Mouse (Mus musculus) cortical plate, adult 2 months (tissue): ENCODE data around the gene Polr2i. TPM values are rescaled to one million over a fixed set of nuclear protein-coding genes. Genes with fewer than 3 reads are reported as not detected.

ENCODE experiments used
- H3K27ac ChIP-seq: fragments of 200-500 bp; 2 replicates; pipeline ENCODE4 v1.5.1; 2012; ENCODE audit warnings: low read length, control low read depth, inconsistent platforms; ENCODE audit not compliant: insufficient read depth
- H3K4me1 ChIP-seq: fragments of 200-500 bp; 2 replicates; pipeline ENCODE4 v1.6.1; 2011; ENCODE audit warnings: low read length; ENCODE audit not compliant: control insufficient read depth, insufficient read depth
- H3K4me3 ChIP-seq: fragments of 200-500 bp; 2 replicates; pipeline ENCODE4 v1.5.1; 2011; ENCODE audit warnings: mild to moderate bottlenecking, low read length, control low read depth; ENCODE audit not compliant: insufficient read depth
- CTCF ChIP-seq: fragments of 200-500 bp; IDR thresholded peaks from 2 replicates; pipeline ENCODE4 v1.5.1; 2011; ENCODE audit warnings: mild to moderate bottlenecking, control low read depth, low read length; ENCODE audit not compliant: insufficient read depth; ENCODE audit errors: extremely low read depth
- POLR2A ChIP-seq: fragments of 200-500 bp; IDR thresholded peaks from 2 replicates; pipeline ENCODE4 v1.6.1; 2011; ENCODE audit warnings: mild to moderate bottlenecking, low read length, control low read depth; ENCODE audit not compliant: insufficient read depth; ENCODE audit errors: extremely low read depth
- polyA plus RNA-seq: library from polyadenylated mRNA; depleted of rRNA; stranded (reverse); fragments of >200 nt; gene quantifications from 2 replicates; pipeline ENCODE4 v1.2.3, GENCODE M21; 2012

Gene Polr2i
- polyA plus RNA-seq, 1 experiment = 157 TPM

DNA sequence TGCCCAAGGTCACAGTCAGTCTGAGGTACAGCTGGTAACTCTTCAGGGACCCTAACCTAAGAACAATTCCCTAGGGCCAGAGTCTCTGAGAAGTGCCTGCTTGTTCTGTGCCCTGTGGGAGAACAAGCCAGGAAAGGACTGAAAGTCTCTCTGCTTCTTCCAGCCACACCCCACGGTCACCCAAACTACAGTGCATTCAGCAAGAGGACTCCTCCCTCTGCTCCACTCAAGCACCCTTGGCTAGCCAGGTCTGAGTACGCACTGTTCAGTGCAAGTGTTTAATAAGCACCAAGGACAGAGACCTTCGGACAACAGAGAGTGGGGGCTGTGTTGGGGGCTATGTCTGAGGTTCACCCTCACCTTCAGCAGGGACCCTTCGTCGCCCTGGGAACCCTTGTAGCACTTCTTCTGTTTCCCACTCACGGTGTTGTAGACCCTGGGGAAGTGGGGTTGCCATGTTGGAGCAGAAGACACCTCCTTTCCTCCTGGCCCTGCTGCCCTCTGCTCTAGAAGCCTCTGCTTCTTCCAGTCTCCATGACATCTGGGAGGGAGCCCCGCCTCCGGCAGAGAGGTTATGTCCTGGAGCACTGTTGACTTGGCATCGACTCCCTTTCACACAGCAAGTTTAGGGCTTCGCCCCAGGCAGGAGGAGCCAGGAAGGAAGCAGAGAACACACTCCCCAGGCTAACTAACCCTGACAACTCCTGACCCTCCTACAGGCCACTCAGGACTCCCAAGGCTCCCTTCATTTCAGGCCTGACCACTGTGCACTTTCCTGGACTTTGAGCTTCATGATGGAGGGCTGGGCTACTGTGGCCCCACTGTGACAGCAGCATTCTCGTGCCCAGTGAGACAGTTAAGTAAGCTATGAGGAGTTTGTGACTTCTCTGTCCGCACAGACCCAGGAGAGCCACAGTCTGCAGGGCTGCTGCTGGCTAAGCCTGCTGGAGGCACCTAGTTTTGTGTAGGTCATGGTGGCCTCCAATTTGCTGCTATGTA is 20.5 kb downstream of the Polr2i start:
- TF ChIP-seq POLR2A (no peak), CTCF (no peak)
- Histone ChIP-seq H3K27ac (no peak overlapping the region), H3K4me3 (no peak overlapping the region), H3K4me1 (no peaks in the 10 kb centered on the region)

DNA sequence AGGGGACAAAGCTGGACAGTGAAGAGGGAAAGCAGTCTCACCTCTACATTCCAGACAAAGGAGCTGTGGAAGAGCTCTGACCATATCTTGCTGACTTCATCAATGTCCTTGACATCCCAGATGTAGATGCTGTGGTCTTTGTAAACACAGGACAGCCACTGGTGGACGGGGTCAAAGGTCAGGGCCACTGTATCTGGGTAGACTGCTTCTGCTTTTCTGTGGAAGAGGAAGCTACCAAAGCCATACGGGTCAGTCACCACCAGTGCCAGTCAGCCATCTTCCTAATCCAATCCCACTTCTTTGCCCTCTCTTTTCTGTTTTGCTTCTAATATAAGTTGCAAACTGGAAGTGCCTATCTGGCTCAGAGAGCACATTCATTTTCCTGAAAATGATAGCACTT is 33.3 kb downstream of the Polr2i start:
- H3K4me3 ChIP-seq = no peak overlapping the region
- no peak overlapping the region for H3K27ac ChIP-seq
- no peaks in the 10 kb centered on the region for H3K4me1 ChIP-seq
- TF ChIP-seq POLR2A (no peak), CTCF (no peak)

DNA sequence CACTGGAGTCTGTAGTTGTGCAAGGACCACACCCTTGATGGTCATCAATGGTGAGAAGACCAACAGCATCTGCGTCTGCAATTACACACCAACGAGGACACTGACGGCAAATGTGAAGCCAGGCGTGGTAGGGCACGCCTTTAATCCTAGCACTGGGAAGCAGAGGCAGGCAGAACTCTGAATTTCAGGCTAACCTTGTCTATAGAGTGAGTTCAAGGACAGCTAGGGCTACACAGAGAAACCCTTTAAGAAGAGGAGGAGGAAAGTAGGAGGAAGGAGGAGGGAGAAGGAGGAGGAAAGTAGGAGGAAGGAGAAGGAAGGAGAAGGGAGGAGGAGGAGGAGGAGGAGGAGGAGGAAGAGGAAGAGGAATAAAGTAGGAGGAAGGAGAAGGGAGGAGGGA is 33.8 kb downstream of the Polr2i start:
- Histone ChIP-seq H3K27ac (no peak overlapping the region), H3K4me3 (no peak overlapping the region), H3K4me1 (no peaks in the 10 kb centered on the region)
- no peak for TF ChIP-seq CTCF
- TF ChIP-seq POLR2A = no peak

DNA sequence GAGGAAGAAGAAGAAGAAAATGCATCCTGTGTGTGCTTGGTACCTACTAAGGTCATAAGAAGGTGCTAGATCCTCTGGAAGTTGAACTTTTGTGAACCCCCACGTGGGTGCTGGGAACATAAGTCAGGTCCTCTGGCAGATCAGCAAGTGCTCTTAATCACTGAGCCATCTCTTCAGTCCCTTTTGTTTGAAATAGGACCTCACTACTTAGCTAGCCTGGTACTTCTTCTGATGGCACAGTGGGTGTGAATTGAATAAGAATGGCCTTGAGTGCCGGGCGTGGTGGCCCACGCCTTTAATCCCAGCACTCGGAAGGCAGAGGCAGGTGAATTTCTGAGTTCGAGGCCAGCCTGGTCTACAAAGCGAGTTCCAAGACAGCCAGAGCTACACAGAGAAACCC is 34.2 kb downstream of the Polr2i start:
- Histone ChIP-seq H3K4me1 (no peaks in the 10 kb centered on the region), H3K27ac (no peak overlapping the region), H3K4me3 (no peak overlapping the region)
- no peak for TF ChIP-seq CTCF
- TF ChIP-seq POLR2A = no peak

DNA sequence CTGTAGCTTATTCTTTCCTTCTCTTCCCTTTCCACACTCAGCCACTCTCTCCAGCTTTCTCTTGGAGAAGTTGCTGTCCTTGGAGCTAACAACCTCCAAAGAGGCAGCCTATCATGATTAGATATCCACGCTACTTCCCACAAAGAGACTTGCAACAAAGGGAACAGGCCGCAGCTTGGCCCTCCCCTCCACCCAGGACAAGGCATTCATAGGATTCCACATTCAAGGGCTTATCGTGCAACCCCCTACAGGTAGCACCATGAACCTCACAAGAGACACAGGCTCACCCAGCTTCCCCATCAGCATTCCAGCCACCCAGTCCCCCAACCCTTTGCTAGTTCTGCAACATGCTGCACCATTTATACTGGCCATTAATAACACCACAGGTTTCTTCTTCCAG is 35.0 kb downstream of the Polr2i start:
- Histone ChIP-seq H3K4me3 (no peak overlapping the region), H3K4me1 (no peaks in the 10 kb centered on the region), H3K27ac (no peak overlapping the region)
- no peak for TF ChIP-seq CTCF
- no peak for TF ChIP-seq POLR2A

DNA sequence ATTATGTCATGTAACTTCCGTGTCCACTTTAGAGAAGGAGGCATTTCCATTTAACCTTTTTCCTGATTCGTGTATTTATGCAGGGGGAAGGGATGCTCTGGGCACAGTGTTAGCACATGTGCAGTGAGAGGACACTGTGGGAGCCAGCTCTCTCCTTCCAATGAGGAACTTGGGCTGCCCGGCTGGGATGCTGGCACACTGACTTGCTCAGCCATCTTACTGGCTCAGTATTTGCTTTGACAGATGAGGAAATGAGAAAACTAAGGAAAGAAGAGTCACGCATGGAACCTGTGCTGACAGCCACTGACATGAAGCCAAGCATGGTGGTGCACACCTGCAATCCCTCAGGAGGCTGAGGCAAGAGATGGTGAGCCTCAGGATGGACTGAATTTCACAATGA is 37.9 kb downstream of the Polr2i start:
- TF ChIP-seq CTCF = no peak
- no peak for TF ChIP-seq POLR2A
- Histone ChIP-seq H3K4me3 (no peak overlapping the region), H3K27ac (no peak overlapping the region), H3K4me1 (no peaks in the 10 kb centered on the region)

DNA sequence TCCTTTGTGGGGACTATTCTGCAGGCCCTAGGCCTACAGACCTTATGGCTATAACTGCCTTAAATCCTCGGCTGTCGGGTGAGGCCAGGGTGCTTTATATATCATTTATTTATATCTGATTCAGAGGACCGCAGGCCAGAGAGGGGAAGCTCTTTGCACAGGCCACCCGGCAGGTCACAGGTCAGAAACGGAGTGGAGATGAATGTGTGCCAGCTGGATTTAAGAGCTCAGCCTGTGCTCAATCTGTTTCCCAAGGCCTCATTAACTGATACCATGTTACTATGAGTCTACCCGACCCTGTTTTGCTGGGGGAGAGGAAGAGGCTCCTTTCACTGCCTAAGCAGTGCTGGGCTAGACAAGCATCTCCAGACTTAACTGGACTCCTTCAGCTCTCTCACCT is 42.6 kb downstream of the Polr2i start:
- TF ChIP-seq POLR2A (no peak), CTCF (no peak)
- H3K4me1 ChIP-seq = no peaks in the 10 kb centered on the region
- no peak overlapping the region for H3K27ac ChIP-seq
- no peak overlapping the region for H3K4me3 ChIP-seq

DNA sequence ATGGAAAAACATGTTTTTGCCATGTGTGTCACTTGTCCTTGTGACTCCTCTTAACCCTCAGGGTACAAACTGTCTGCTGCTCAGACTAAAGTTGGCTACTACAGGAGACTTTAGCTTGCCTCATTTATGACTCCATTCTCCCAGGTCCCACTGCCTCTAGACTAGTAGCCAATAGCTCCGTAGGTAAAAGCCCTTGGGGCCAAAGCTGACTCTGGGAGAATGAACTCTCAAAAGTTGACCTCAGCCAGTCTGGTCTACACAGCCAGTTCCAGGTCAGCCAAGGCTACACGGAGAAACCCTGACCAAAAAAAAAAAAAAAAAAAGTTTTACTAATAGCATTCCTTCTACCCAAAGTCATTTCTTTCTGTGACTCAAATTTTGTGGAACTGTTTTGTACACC is 47.2 kb downstream of the Polr2i start:
- Histone ChIP-seq H3K4me1 (no peaks in the 10 kb centered on the region), H3K4me3 (no peak overlapping the region), H3K27ac (no peak overlapping the region)
- TF ChIP-seq POLR2A (no peak), CTCF (no peak)

DNA sequence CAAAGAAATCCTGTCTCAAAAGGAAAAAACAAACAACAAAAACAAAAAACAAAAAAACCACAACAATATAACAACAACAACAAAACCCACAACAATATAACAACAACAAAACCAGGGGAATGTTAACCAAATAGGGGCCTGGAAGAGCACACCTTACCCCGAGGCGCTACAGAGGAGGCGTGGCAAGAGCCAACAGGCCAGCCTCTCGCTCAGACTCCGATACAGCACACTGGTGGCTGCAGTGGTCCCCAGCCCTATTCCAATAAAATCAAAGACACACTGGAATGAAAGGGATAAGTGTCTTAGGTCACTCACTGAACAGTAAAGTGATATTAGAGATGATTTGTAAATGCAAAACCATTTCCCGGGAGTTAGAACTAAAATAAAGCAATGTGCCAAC is 47.8 kb downstream of the Polr2i start:
- Histone ChIP-seq H3K4me3 (peak overlapping the region; percentile 42), H3K4me1 (no peaks in the 10 kb centered on the region), H3K27ac (no peak overlapping the region)
- TF ChIP-seq POLR2A (no peak), CTCF (no peak)
